In the genomic region with DNA sequence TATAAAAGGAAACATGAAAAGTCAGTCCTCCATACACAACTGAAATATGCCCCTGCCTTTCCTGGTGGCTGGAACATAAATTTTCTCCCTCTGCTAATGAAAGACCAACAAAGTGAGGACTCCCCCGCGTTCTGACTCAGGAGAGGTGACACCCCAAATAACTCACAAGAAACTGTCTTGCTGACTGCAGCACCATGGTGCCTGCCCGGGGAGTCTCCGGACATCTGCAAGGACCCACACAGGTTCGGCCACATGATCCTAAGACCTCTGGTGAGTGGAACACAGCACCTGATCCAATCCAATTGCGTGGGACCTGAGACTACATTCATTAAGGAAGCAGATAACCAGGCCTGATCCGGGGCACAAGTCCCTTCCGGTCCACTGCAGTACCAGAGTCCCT, we compare ENCODE assay signal across 32 mouse cellular contexts.
"Had no signal": no experiment of that assay in that cellular context is flagged by ENCODE, and none has a peak within 500 bp of the region (broad histone marks: within the 10 kb centered on the region; RNA-seq: fewer than 3 reads in every experiment).

No protein-coding gene starts in this region.

- H3K4me3 ChIP-seq: heart, adult 2 months; heart, embryonic 10.5 days; heart, embryonic 12.5 days; heart, embryonic 13.5 days; heart, embryonic 15.5 days; hindbrain, embryonic 10.5 days; hindbrain, embryonic 12.5 days; hindbrain, embryonic 13.5 days; hindbrain, embryonic 15.5 days; intestine, embryonic 15.5 days; layer of hippocampus, adult 2 months; left cerebral cortex, adult 2 months had no signal

- H3K27ac ChIP-seq: heart, adult 2 months; heart, embryonic 10.5 days; heart, embryonic 13.5 days; heart, embryonic 15.5 days; hindbrain, embryonic 10.5 days; hindbrain, embryonic 12.5 days; hindbrain, embryonic 13.5 days; hindbrain, embryonic 14.5 days; hindbrain, embryonic 15.5 days; hindbrain, postnatal 0 days; intestine, embryonic 15.5 days; layer of hippocampus, adult 2 months; left cerebral cortex, adult 2 months had no signal

- H3K27me3 ChIP-seq: heart, embryonic 12.5 days; heart, embryonic 13.5 days; heart, embryonic 15.5 days; hindbrain, embryonic 12.5 days; hindbrain, embryonic 13.5 days; hindbrain, embryonic 15.5 days; intestine, embryonic 15.5 days had no signal

- H3K4me1 ChIP-seq: heart, embryonic 10.5 days; heart, embryonic 12.5 days; heart, embryonic 13.5 days; heart, embryonic 15.5 days; hindbrain, embryonic 10.5 days; hindbrain, embryonic 12.5 days; hindbrain, embryonic 13.5 days; hindbrain, embryonic 15.5 days; intestine, embryonic 15.5 days had no signal

- DNase-seq: heart, adult 2 months; heart, postnatal 10 days; heart, postnatal 14 days; heart, postnatal 36 days; kidney, adult 11 months; kidney, adult 18-20 months; kidney, adult 8-10 months; kidney, adult 9 months; kidney, postnatal 10 days; kidney, postnatal 14 days; kidney, postnatal 25 days; kidney, postnatal 36 days; layer of hippocampus, adult 9-11 months; layer of hippocampus, postnatal 36 days had no signal

- H3K9ac ChIP-seq: heart, embryonic 12.5 days; heart, embryonic 13.5 days; heart, embryonic 15.5 days; hindbrain, embryonic 12.5 days; hindbrain, embryonic 13.5 days; hindbrain, embryonic 14.5 days; hindbrain, embryonic 15.5 days; intestine, embryonic 15.5 days had no signal

- ATAC-seq: hindbrain, embryonic 16.5 days; hindbrain, postnatal 0 days; inflammation-experienced regulatory T-cells, adult 6 months; intestine, embryonic 15.5 days; intestine, embryonic 16.5 days; intestine, postnatal 0 days had no signal

- H3K9me3 ChIP-seq: heart, embryonic 15.5 days; hindbrain, embryonic 13.5 days; hindbrain, embryonic 15.5 days; intestine, embryonic 15.5 days had no signal

- H3K36me3 ChIP-seq: heart, embryonic 10.5 days; heart, embryonic 12.5 days; heart, embryonic 13.5 days; heart, embryonic 15.5 days; hindbrain, embryonic 10.5 days; hindbrain, embryonic 12.5 days; hindbrain, embryonic 13.5 days; hindbrain, embryonic 15.5 days; intestine, embryonic 15.5 days had no signal

- H3K4me2 ChIP-seq: heart, embryonic 11.5 days; heart, embryonic 12.5 days; heart, embryonic 13.5 days; heart, embryonic 15.5 days; hindbrain, embryonic 12.5 days; hindbrain, embryonic 13.5 days; hindbrain, embryonic 14.5 days; hindbrain, embryonic 15.5 days; intestine, embryonic 15.5 days had no signal
